Mouse (Mus musculus): ENCODE results near the gene Ano4.

- TF ChIP-seq CTCF (IDR thresholded peaks at IDR 0.05) (no peak), POLR2A (IDR thresholded peaks at IDR 0.05; ENCODE audit: insufficient read depth, low read depth, low read length) (peak; percentile 27; the same call in 1 of the 2 replicates)
These were observed at the start of gene Ano4 for GRCm38 (mm10) chr10:89344491-89345195.

Measured in heart, adult 2 months (tissue).